Mouse (Mus musculus) gastrocnemius, adult 18-20 months (tissue): ENCODE results near the gene Aida. TPM values are rescaled to one million over a fixed set of nuclear protein-coding genes. Genes with fewer than 3 reads are reported as not detected.
"Not testable (repeated sequence)": the region's sequence is repeated elsewhere in the genome, so short reads cannot be mapped to it uniquely, and the experiment has no call there.

Experiments
- DNase-seq: peaks from one replicate; pipeline ENCODE4 v3.0.0; 2021; ENCODE audit warnings: low spot score
- total RNA-seq, 2 experiments: library from RNA; stranded (reverse); gene quantifications; 2 replicates each; pipeline ENCODE4 v1.2.3; 2021

Aida gene
- total RNA-seq, 2 experiments from 2014 or later, result 21.1 to 22.6 TPM

DNA sequence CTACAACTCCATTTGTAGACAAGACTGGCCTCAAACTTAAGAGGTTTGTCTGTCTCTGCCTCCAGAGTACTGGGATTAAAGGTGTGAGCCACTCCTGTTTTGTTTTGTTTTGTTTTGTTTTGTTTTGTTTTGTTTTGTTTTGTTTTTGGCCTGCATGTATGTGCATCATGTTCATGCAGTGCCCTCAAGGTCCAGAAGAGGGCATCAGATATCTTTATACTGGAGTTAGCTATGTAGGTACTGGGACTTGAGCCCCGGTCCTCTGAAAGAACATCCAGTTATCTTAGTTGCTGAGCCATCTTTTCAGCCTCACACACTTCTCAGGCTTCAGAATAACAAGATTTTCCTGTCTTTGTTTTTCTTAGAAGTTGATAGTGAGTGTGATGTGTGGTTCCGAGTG lies 19.4 kb downstream of the Aida start:
- DNase-seq, result no peak

GRCm38 (mm10) chr1:183320708-183321107 lies 24.3 kb downstream of the Aida start:
- DNase-seq, result no peak

GRCm38 (mm10) chr1:183322496-183322895 lies 26.1 kb downstream of the Aida start:
- DNase-seq, result not testable (repeated sequence)

- DNase-seq, result no peak
Measured at GRCm38 (mm10) chr1:183323923-183324322, 27.5 kb downstream of the Aida start.

GRCm38 (mm10) chr1:183324433-183324832 lies 28.0 kb downstream of the Aida start:
- DNase-seq, result no peak

DNA sequence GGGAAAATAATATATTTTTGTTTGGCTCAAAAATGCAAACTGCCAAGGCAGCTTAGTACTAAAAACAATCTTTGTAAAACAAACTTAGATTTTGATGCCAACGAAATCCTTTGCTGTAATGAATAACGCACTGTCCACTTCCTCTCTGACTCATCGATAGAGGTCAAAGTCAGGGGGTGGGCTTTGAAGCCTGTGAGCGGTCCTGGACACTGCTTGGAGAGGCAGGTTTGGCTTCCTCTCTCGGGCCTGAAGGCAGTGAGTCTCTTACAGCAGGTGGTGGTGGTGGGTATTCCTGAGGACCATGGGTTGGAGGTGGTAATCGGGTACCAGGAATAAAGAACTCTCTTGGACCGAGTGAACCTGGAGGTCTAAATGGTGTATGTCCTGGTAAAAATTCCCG lies 30.8 kb downstream of the Aida start:
- DNase-seq, result no peak

DNA sequence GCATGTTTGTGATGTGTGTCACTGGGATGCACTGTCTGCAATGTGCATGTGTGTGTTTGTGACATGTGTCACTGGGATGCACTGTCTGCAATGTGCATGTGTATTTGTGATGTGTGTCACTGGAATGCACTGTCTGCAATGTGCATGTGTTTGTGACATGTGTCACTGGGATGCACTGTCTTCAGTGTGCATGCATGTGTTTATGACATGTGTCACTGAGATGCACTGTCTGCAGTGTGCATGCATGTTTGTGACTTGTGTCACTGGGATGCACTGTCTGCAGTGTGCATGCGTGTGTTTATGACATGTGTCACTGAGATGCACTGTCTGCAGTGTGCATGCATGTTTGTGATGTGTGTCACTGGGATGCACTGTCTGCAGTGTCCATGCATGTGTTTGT lies 46.5 kb downstream of the Aida start:
- not testable (repeated sequence) for DNase-seq

GRCm38 (mm10) chr1:183344886-183345816 lies 48.8 kb downstream of the Aida start:
- peak; percentile 84 for DNase-seq

GRCm38 (mm10) chr1:183345817-183346195 lies 49.4 kb downstream of the Aida start:
- DNase-seq, result no peak

DNA sequence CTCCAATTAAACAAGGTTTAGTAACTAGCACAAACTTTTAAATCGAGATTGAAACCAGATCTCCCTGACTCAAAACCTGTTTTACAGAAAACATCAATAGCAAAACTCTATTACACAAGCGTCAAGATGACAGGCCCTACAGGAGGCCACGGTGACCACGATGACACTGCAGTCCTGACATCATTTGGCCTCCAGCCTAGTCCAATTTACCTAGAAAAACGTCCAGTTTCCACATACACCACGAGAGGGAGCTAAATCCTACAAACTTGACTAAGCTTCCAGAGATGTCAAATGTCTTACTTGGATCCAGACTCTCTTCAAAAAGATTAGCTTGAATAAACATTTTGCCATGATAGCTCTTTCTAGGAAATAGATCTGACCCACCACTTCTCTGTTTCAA lies 53.5 kb downstream of the Aida start:
- peak; percentile 71 for DNase-seq

DNA sequence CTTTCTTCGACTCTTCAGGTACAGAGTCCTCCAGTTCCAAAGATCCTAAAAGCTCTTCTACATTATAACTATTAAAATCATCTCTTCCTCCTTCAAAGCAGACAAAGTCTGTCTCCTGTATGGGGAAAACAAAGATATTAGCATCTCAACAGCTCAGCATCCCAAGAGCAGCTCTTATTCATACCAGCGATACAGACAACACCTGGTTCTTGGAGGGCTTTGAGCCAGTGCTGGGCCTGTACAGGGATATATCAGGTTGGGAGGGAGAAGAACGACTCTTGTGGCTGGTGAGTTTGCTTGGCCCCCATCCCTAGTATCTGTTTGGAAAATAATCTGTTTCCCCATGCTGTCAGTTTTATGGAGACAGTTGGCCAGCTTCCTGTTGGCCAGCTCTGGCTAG lies 62.5 kb downstream of the Aida start:
- no peak for DNase-seq

DNA sequence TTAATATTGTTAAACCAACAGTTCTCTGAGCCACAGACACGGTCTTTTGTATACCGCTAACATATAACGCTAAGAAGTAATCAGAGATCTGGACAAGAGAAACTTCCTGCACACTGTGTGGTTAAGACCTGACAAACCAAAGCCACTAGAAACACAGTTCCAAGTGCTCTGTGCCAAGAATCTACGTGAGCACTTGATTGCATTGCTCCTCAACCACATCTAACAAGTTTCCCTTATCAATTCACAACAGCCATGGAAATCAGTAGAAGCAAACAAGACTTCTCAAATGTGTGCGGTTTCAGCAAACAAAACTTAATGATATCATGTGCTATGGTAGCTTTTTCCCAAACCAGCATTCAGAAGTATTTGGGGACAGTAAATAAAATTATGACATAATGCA lies 65.9 kb downstream of the Aida start:
- no peak for DNase-seq

GRCm38 (mm10) chr1:183362729-183363576 lies 66.6 kb downstream of the Aida start:
- peak; percentile 14 for DNase-seq

GRCm38 (mm10) chr1:183363577-183363867 lies 67.1 kb downstream of the Aida start:
- peak; percentile 21 for DNase-seq

DNA sequence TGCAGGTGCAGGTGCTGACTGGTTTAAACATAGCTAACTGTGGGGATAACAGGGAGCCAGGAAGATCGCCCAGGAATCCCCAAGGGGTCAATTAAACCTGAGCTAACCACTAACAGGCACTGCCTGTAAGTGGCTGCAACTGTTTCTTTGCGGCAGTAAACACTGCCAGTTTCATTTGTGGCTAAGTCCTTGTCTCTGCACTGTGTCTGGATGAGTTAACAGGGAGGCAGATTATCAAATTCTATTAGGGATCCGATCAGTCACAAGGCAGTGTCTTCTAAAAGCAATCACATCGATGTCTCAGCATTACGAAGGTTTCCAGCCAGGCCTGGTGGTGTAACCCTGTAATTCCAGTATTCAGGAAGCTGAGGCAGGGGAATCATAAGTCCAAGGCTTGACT lies 70.0 kb downstream of the Aida start:
- no peak for DNase-seq

DNA sequence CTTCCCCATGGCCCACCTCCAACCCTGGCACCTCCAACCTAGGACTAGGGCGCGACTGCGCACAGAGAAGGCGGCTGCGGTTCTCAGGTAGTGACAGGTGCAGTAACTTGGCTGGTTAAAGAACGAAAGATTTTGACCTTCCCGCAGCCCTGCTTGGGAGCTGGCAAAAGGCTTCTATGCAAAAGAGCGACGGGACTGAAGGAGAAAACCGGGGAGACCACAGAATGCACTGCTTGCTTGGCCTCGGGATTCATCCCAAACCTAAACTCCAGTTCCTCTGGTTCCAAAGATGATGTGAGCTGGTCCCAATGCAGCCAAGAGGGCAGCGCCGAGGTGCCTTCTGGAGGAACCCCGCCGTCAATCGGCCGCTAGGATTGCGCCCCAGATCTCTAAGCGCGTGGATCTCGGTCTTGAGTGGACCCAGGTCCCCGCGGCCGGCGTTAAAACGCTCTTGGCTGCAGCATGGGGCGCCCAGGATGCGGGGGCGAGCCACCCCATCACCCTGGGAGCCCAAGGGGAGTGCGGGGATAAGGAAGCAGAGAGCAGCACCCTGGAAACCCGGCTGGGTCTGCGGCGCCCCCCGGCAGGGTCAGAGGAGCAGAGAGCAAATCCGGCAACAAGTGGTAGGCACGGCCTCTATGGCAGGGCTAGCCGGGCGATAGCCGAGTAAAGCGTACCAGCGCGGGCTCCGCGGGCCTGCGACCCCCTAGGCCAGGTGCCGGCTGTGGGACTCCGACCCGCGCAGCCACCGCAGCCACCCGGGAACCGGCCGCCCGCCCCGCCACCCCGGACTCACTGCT lies 72.4 kb downstream of the Aida start:
- DNase-seq, result peak; percentile 16

GRCm38 (mm10) chr1:183369427-183370014 lies 73.1 kb downstream of the Aida start, which contains the start of gene Mia3:
TSS of gene Mia3 (minus strand) at chr1:183369553.
- DNase-seq, result peak; percentile 95

DNA sequence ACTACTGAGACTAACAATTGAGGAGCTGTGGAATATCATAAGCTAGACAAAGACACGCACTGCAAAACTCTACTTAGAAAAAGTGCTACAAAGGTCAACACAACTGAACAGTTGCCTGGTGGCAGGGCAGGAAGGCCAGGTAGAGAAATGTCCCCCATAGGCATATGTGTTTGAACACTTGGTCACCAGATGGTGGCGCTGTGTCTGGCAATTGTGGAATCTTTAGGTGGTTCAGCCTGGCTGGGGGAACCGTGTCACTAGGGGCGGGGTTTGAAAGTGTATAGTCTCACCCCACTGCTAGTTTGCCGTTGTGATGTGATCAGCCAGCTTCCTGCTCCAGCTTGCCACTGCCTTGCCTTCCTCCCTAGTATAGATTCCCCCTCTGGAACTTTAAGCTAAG lies 78.3 kb downstream of the Aida start:
- DNase-seq, result no peak
